Mouse (Mus musculus): ENCODE data around the gene Defb19.

- TF ChIP-seq CTCF (conservative IDR thresholded peaks at IDR 0.05; ENCODE audit: insufficient read depth, insufficient read length, low read depth, low read length) (no peak), POLR2A (IDR thresholded peaks at IDR 0.05; ENCODE audit: low read depth, low read length) (no peak)
Observed at GRCm38 (mm10) chr2:152620367-152621134, 40.4 kb upstream of the Defb19 start.

Data from kidney, adult 2 months (tissue).